Mouse (Mus musculus) intestine, embryonic 16.5 days (tissue): ENCODE measurements around the gene Itprid1. TPM values are rescaled to one million over a fixed set of nuclear protein-coding genes. Genes with fewer than 3 reads are reported as not detected.

Experiments
- ATAC-seq: fragments of 200-750 bp; cut with Nextera tagmentation; 2 replicates; pipeline ENCODE4 v1.8.0; 2017; ENCODE audit warnings: moderate TSS enrichment, moderate library complexity
- H3K27ac ChIP-seq: fragments of 300-500 bp; sonication (generic); 2 replicates; pipeline ENCODE4 v1.5.1; 2014; ENCODE audit warnings: mild to moderate bottlenecking, low read length
- H3K27me3 ChIP-seq: fragments of 300-500 bp; sonication (generic); replicated peaks from 2 replicates; pipeline ENCODE4 v1.6.1; 2014; ENCODE audit warnings: low read length, control low read depth, mixed read lengths; ENCODE audit not compliant: control insufficient read depth, insufficient read depth
- H3K36me3 ChIP-seq: fragments of 300-500 bp; sonication (generic); 2 replicates; pipeline ENCODE4 v1.6.1; 2014; ENCODE audit warnings: low read length, control low read depth; ENCODE audit not compliant: control insufficient read depth, insufficient read depth
- H3K4me1 ChIP-seq: fragments of 300-500 bp; sonication (generic); 2 replicates; pipeline ENCODE4 v1.6.1; 2014; ENCODE audit warnings: low read length, control low read depth, mixed read lengths; ENCODE audit not compliant: control insufficient read depth, insufficient read depth
- H3K4me2 ChIP-seq: fragments of 300-500 bp; sonication (generic); 2 replicates; pipeline ENCODE4 v1.6.1; 2014; ENCODE audit warnings: low read depth, low read length, control low read depth
- H3K4me3 ChIP-seq: fragments of 300-500 bp; sonication (generic); 2 replicates; pipeline ENCODE4 v1.5.1; 2014; ENCODE audit warnings: mild to moderate bottlenecking, low read length
- H3K9ac ChIP-seq: fragments of 300-500 bp; sonication (generic); 2 replicates; pipeline ENCODE4 v1.6.1; 2014; ENCODE audit warnings: low read depth, low read length
- H3K9me3 ChIP-seq: fragments of 300-500 bp; sonication (generic); 2 replicates; pipeline ENCODE4 v1.6.1; 2016; ENCODE audit warnings: low read length, control low read depth; ENCODE audit not compliant: control insufficient read depth
- WGBS: fragments of 180-500 bp; shearing (Covaris S2); extraction: QIAGEN DNeasy Blood & Tissue Kit; methylation state at CpG from one replicate; pipeline ENCODE4 v1.1.7; 2014; 5-methylcytosine and 5-hydroxymethylcytosine counted together
- polyA plus RNA-seq: library from polyadenylated mRNA; unstranded; fragments of >200 nt; fragmentation: Nextera tagmentation; extraction: Ambion mirVana; gene quantifications from 2 replicates; pipeline ENCODE4 v1.2.1, GENCODE M21; 2015

The Itprid1 gene
- polyA plus RNA-seq, 1 experiment from 2014 or later = not detected

GRCm38 (mm10) chr6:55950345-55951110 is 113.8 kb downstream of the Itprid1 start:
- Histone ChIP-seq H3K27me3 (no peaks in the 10 kb centered on the region), H3K4me1 (no peaks in the 10 kb centered on the region), H3K36me3 (no peaks in the 10 kb centered on the region), H3K9me3 (no peaks in the 10 kb centered on the region), H3K27ac (no peak overlapping the region), H3K4me3 (no peak overlapping the region), H3K9ac (no peak overlapping the region), H3K4me2 (no peak overlapping the region)
- WGBS = 71% methylated on average over 8 of the region's 8 CpGs
- peak; percentile 76 for ATAC-seq

- H3K27me3 ChIP-seq = no peaks in the 10 kb centered on the region
- no peaks in the 10 kb centered on the region for H3K36me3 ChIP-seq
- H3K27ac ChIP-seq = no peak overlapping the region
- H3K9ac ChIP-seq = no peak overlapping the region
- no peak overlapping the region for H3K4me3 ChIP-seq
- no peaks in the 10 kb centered on the region for H3K4me1 ChIP-seq
- ATAC-seq = no peak
- no peak overlapping the region for H3K4me2 ChIP-seq
- no peaks in the 10 kb centered on the region for H3K9me3 ChIP-seq
These were observed 136.3 kb downstream of the Itprid1 start for GRCm38 (mm10) chr6:55972998-55973397.

- H3K9me3 ChIP-seq = no peaks in the 10 kb centered on the region
- H3K4me1 ChIP-seq = no peaks in the 10 kb centered on the region
- WGBS = 87% methylated on average over 2 of the region's 2 CpGs
- H3K36me3 ChIP-seq = no peaks in the 10 kb centered on the region
- H3K4me3 ChIP-seq = no peak overlapping the region
- no peak overlapping the region for H3K27ac ChIP-seq
- H3K9ac ChIP-seq = no peak overlapping the region
- H3K27me3 ChIP-seq = no peaks in the 10 kb centered on the region
- no peak for ATAC-seq
- H3K4me2 ChIP-seq = no peak overlapping the region
These were observed 143.1 kb downstream of the Itprid1 start for GRCm38 (mm10) chr6:55979766-55980165.

GRCm38 (mm10) chr6:56008711-56009110 is 172.0 kb downstream of the Itprid1 start:
- H3K27ac ChIP-seq = no peak overlapping the region
- H3K4me1 ChIP-seq = no peaks in the 10 kb centered on the region
- ATAC-seq = no peak
- no peaks in the 10 kb centered on the region for H3K27me3 ChIP-seq
- H3K36me3 ChIP-seq = no peaks in the 10 kb centered on the region
- no peak overlapping the region for H3K9ac ChIP-seq
- no peaks in the 10 kb centered on the region for H3K9me3 ChIP-seq
- no peak overlapping the region for H3K4me2 ChIP-seq
- WGBS = 81% methylated on average over 4 of the region's 4 CpGs
- no peak overlapping the region for H3K4me3 ChIP-seq

GRCm38 (mm10) chr6:56012384-56012783 is 175.7 kb downstream of the Itprid1 start:
- Histone ChIP-seq H3K4me3 (no peak overlapping the region), H3K36me3 (no peaks in the 10 kb centered on the region), H3K4me1 (no peaks in the 10 kb centered on the region), H3K27ac (no peak overlapping the region), H3K27me3 (no peaks in the 10 kb centered on the region), H3K9me3 (no peaks in the 10 kb centered on the region), H3K4me2 (no peak overlapping the region), H3K9ac (no peak overlapping the region)
- no peak for ATAC-seq
- 75% methylated on average over 5 of the region's 5 CpGs for WGBS

GRCm38 (mm10) chr6:56017291-56017994 is 180.7 kb downstream of the Itprid1 start, which contains the start of gene Ppp1r17:
Ppp1r17 (plus strand) TSS chr6:56017497.
- Histone ChIP-seq H3K36me3 (no peaks in the 10 kb centered on the region), H3K27me3 (no peaks in the 10 kb centered on the region), H3K4me1 (no peaks in the 10 kb centered on the region), H3K4me2 (no peak within 1 kb of the TSS), H3K9me3 (no peaks in the 10 kb centered on the region), H3K4me3 (no peak within 1 kb of the TSS), H3K9ac (no peak within 1 kb of the TSS), H3K27ac (no peak within 1 kb of the TSS)
- ATAC-seq = no peak
- WGBS = 63% methylated on average over 16 of the region's 16 CpGs

GRCm38 (mm10) chr6:56019632-56020031 is 182.9 kb downstream of the Itprid1 start:
- WGBS = 42% methylated on average over 2 of the region's 2 CpGs
- H3K27ac ChIP-seq = no peak overlapping the region
- no peaks in the 10 kb centered on the region for H3K27me3 ChIP-seq
- H3K4me2 ChIP-seq = no peak overlapping the region
- H3K4me3 ChIP-seq = no peak overlapping the region
- no peaks in the 10 kb centered on the region for H3K36me3 ChIP-seq
- no peak overlapping the region for H3K9ac ChIP-seq
- H3K4me1 ChIP-seq = no peaks in the 10 kb centered on the region
- ATAC-seq = no peak
- H3K9me3 ChIP-seq = no peaks in the 10 kb centered on the region

- H3K27ac ChIP-seq = no peak overlapping the region
- H3K4me3 ChIP-seq = no peak overlapping the region
- ATAC-seq = no peak
- no peaks in the 10 kb centered on the region for H3K36me3 ChIP-seq
- H3K4me1 ChIP-seq = no peaks in the 10 kb centered on the region
- H3K27me3 ChIP-seq = no peaks in the 10 kb centered on the region
- H3K4me2 ChIP-seq = no peak overlapping the region
- no peak overlapping the region for H3K9ac ChIP-seq
- 68% methylated on average over 2 of the region's 2 CpGs for WGBS
- no peaks in the 10 kb centered on the region for H3K9me3 ChIP-seq
These were observed 188.8 kb downstream of the Itprid1 start for GRCm38 (mm10) chr6:56025533-56025932.

GRCm38 (mm10) chr6:56027318-56027717 is 190.6 kb downstream of the Itprid1 start:
- 60% methylated on average over 6 of the region's 6 CpGs for WGBS
- no peak overlapping the region for H3K4me2 ChIP-seq

More at GRCm38 (mm10) chr6:56027318-56027717, 190.6 kb downstream of the Itprid1 start:
- Histone ChIP-seq H3K36me3 (no peaks in the 10 kb centered on the region), H3K27ac (no peak overlapping the region), H3K27me3 (no peaks in the 10 kb centered on the region), H3K4me3 (no peak overlapping the region), H3K9me3 (no peaks in the 10 kb centered on the region), H3K4me1 (no peaks in the 10 kb centered on the region), H3K9ac (no peak overlapping the region)
- no peak for ATAC-seq
